Mouse (Mus musculus) stomach, embryonic 14.5 days (tissue): ENCODE data around the gene Srgap1. TPM values are rescaled to one million over a fixed set of nuclear protein-coding genes. Genes with fewer than 3 reads are reported as not detected.

ENCODE experiments used
- ATAC-seq: fragments of 200-750 bp; cut with Nextera tagmentation; 2 replicates; pipeline ENCODE4 v1.8.0; 2017; ENCODE audit warnings: low read depth, moderate TSS enrichment; ENCODE audit not compliant: insufficient number of reproducible peaks, insufficient read depth, low FRiP score
- H3K27ac ChIP-seq: fragments of 300-500 bp; sonication (generic); 2 replicates; pipeline ENCODE4 v1.5.1; 2014; ENCODE audit warnings: mild to moderate bottlenecking, low read length, moderate library complexity, mixed read lengths
- H3K27me3 ChIP-seq: fragments of 300-500 bp; sonication (generic); 2 replicates; pipeline ENCODE4 v1.6.1; 2014; ENCODE audit warnings: low read length, control low read depth, mixed read lengths; ENCODE audit not compliant: control insufficient read depth, insufficient read depth
- H3K36me3 ChIP-seq: fragments of 300-500 bp; sonication (generic); 2 replicates; pipeline ENCODE4 v1.6.1; 2014; ENCODE audit warnings: mild to moderate bottlenecking, control low read depth, low read length, moderate library complexity, mixed read lengths; ENCODE audit not compliant: control insufficient read depth, insufficient read depth
- H3K4me1 ChIP-seq: fragments of 300-500 bp; sonication (generic); 2 replicates; pipeline ENCODE4 v1.6.1; 2014; ENCODE audit warnings: low read length, control low read depth, mixed read lengths; ENCODE audit not compliant: control insufficient read depth, insufficient read depth
- H3K4me2 ChIP-seq: fragments of 300-500 bp; sonication (generic); replicated peaks from 2 replicates; pipeline ENCODE4 v1.6.1; 2014; ENCODE audit warnings: low read depth, low read length, control low read depth
- H3K4me3 ChIP-seq: fragments of 300-500 bp; sonication (generic); 2 replicates; pipeline ENCODE4 v1.5.1; 2014; ENCODE audit warnings: low read depth, low read length, control low read depth
- H3K9ac ChIP-seq: fragments of 300-500 bp; sonication (generic); replicated peaks from 2 replicates; pipeline ENCODE4 v1.6.1; 2014; ENCODE audit warnings: low read depth, mild to moderate bottlenecking, control low read depth, low read length, moderate library complexity, mixed read lengths
- H3K9me3 ChIP-seq: fragments of 300-500 bp; sonication (generic); 2 replicates; pipeline ENCODE4 v1.6.1; 2016; ENCODE audit warnings: low read depth, low read length, control low read depth; ENCODE audit not compliant: control insufficient read depth
- WGBS: fragments of 180-500 bp; shearing (Covaris S2); extraction: QIAGEN DNeasy Blood & Tissue Kit; methylation state at CpG from one replicate; pipeline ENCODE4 v1.1.7; 2014; 5-methylcytosine and 5-hydroxymethylcytosine counted together
- polyA plus RNA-seq: library from polyadenylated mRNA; unstranded; fragments of >200 nt; fragmentation: Nextera tagmentation; extraction: Ambion mirVana; gene quantifications from 2 replicates; pipeline ENCODE4 v1.2.1, GENCODE M21; 2014

Srgap1 gene
- polyA plus RNA-seq, 1 experiment from 2014 or later = 15.6 TPM

DNA sequence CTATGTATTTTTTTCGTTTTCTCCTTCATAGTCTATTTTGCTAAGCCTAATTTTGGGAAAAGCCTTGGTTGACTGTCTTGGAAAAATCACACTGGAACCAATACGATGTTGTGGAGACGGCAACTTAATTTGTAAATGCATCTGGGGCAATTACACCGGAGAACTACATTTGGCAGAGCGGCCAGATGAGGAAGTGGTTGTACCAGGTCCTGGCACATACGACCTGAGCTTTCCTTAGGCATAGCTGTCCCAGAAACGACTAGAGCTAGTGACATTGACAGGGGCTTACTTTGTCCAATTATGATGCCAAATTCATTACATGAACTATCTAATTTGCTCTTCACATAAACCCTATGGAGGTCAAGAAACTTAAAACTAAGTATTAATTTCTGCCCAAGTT lies 226.3 kb downstream of the Srgap1 start:
- Histone ChIP-seq H3K4me1 (no peaks in the 10 kb centered on the region), H3K36me3 (peaks cover 3% of the 10 kb centered on the region; the same call in 1 of the 2 replicates), H3K9ac (no peak overlapping the region), H3K4me2 (no peak overlapping the region), H3K4me3 (no peak overlapping the region), H3K27me3 (no peaks in the 10 kb centered on the region), H3K9me3 (no peaks in the 10 kb centered on the region), H3K27ac (no peak overlapping the region)
- ATAC-seq = no peak
- 85% methylated on average over 7 of the region's 7 CpGs for WGBS

DNA sequence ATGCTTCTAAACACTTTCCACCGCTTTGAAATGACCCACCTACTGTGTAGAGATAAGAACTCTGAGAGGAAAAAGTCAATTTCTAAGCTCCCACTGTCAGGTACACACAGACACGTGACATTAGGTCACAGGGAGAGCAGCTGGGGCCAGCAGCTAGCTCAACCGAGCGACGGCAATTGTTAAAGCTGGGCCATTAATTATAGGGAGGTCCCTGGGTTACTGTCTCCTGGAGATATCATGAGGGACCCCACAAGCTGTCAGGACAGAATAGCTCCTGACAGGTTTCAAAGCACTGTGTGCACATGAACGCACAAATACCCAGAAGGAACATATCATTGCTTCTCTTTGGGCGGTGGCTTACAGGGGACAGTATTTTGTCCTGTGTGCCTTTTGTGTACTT lies 229.1 kb downstream of the Srgap1 start:
- H3K9me3 ChIP-seq = no peaks in the 10 kb centered on the region
- no peak overlapping the region for H3K4me2 ChIP-seq
- no peak overlapping the region for H3K4me3 ChIP-seq
- ATAC-seq = no peak
- H3K4me1 ChIP-seq = no peaks in the 10 kb centered on the region
- H3K27me3 ChIP-seq = no peaks in the 10 kb centered on the region
- H3K36me3 ChIP-seq = peaks cover 3% of the 10 kb centered on the region; the same call in 1 of the 2 replicates
- H3K27ac ChIP-seq = no peak overlapping the region
- no peak overlapping the region for H3K9ac ChIP-seq
- WGBS = 43% methylated on average over 7 of the region's 7 CpGs

DNA sequence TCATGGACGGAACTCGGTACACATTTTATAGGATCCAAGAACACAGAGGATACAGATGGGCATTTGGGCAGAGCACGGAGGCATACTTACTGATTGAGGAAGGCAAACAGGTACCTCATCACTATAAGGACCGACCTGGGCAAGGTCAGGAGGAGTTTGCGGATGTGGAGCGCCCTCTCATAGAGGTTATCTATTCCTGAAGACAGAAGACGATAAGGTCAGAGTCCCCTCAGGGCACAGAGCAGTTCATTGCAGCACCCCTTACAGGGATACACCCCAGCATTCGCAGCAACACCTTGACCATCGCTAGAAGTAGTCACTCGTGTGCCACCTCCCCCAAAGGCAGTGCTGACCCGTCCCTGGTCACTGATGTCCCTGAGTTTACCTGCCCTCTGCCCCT lies 239.3 kb downstream of the Srgap1 start:
- 86% methylated on average over 11 of the region's 11 CpGs for WGBS

DNA sequence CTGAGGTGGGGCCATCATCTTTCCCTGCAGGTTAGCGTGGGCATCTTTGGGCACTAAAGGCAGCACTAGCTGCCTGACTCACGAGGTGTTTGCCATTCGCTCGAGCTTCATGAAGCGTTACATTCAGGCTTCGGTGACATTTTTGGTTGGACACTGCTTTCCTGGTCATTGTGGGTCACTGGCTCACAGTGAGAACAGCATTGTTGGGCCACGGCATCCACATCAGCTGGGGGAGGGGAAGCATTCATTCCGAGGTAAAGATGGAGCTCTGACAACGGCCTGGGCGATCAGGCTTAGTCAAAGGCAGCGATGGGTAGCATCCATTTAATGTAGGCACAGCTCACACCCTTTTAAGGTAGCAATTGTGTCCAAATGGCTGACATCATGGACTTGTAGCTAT lies 240.3 kb downstream of the Srgap1 start:
- no peaks in the 10 kb centered on the region for H3K9me3 ChIP-seq
- H3K27ac ChIP-seq = no peak overlapping the region
- peaks cover 8% of the 10 kb centered on the region; the same call in 1 of the 2 replicates for H3K36me3 ChIP-seq
- no peak overlapping the region for H3K4me3 ChIP-seq
- no peaks in the 10 kb centered on the region for H3K27me3 ChIP-seq
- no peaks in the 10 kb centered on the region for H3K4me1 ChIP-seq
- 93% methylated on average over 11 of the region's 11 CpGs for WGBS
- no peak for ATAC-seq
- H3K9ac ChIP-seq = no peak overlapping the region
- no peak overlapping the region for H3K4me2 ChIP-seq

More for the DNA sequence above, 239.3 kb downstream of the Srgap1 start:
- no peaks in the 10 kb centered on the region for H3K9me3 ChIP-seq
- no peaks in the 10 kb centered on the region for H3K27me3 ChIP-seq
- H3K4me1 ChIP-seq = no peaks in the 10 kb centered on the region
- no peak for ATAC-seq
- no peak overlapping the region for H3K4me3 ChIP-seq
- H3K36me3 ChIP-seq = peaks cover 4% of the 10 kb centered on the region; the same call in 1 of the 2 replicates
- no peak overlapping the region for H3K27ac ChIP-seq
- H3K9ac ChIP-seq = no peak overlapping the region
- H3K4me2 ChIP-seq = no peak overlapping the region

DNA sequence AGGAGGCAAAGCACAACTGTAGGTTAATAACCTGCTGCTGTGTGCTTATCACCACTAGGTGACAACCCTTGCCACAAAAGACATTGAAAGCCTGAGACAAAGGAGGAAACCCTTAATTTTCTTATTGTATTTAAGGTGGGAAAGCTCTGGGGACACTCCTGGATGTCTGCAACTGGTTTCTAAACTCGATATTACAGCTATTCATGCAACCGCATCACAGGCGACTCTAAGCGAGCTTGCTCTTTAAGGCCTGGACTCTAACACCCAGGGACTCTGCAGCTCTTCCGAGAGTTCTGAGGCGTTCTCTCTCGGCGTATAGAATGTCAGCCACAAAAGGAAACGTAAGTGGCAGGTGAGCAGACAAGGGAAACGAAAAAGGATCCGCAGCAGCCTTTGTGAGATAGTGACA lies 241.2 kb downstream of the Srgap1 start:
- H3K9me3 ChIP-seq = no peaks in the 10 kb centered on the region
- peaks cover 9% of the 10 kb centered on the region; the same call in 1 of the 2 replicates for H3K36me3 ChIP-seq
- no peak overlapping the region for H3K27ac ChIP-seq
- no peak overlapping the region for H3K4me2 ChIP-seq
- H3K4me3 ChIP-seq = no peak overlapping the region
- H3K9ac ChIP-seq = no peak overlapping the region
- no peaks in the 10 kb centered on the region for H3K27me3 ChIP-seq
- WGBS = 73% methylated on average over 11 of the region's 11 CpGs
- ATAC-seq = no peak
- H3K4me1 ChIP-seq = no peaks in the 10 kb centered on the region

DNA sequence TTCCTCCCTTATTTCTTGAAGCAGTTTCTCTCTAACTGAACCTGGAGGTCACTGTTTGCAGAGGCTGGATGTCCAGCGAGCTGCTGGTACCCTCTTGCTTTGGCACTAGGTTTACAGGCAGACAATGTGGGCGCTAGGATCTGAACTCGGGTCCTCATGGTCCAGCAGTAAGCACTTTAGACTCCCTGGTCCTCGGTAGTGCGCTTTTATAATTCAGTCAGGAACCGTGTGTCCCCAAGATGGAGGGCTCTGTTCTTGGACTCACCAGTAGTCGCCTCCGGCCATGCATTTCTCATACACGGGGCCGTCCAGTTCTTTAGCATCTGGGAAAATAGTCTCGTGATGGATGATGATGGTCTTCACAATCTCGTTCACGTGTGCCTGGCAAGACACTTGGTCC lies 242.6 kb downstream of the Srgap1 start:
- Histone ChIP-seq H3K4me1 (no peaks in the 10 kb centered on the region), H3K27ac (no peak overlapping the region), H3K4me3 (no peak overlapping the region), H3K27me3 (no peaks in the 10 kb centered on the region), H3K4me2 (no peak overlapping the region), H3K9me3 (no peaks in the 10 kb centered on the region), H3K9ac (no peak overlapping the region), H3K36me3 (peaks cover 12% of the 10 kb centered on the region; the same call in 1 of the 2 replicates)
- 92% methylated on average over 13 of the region's 13 CpGs for WGBS
- no peak for ATAC-seq

DNA sequence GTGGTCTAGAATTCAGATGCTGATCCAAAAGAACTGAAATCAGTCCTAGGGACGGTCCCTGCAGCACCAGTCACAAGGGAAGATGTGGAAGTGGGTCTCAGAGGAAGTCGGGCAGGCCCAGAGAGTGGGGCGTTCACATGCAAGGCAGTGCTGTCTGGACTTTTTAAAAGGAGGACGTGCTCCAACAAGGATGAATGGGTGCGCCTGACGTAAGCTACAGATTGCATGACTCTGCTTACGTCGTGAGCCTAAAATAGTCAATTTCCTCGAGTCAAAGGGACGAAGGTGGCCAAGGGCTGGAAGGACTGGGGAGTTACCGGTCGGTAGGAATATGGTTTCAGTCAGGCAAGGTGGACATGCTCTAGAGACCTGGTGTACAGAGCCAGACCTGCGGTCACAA lies 247.1 kb downstream of the Srgap1 start:
- no peak for ATAC-seq
- Histone ChIP-seq H3K4me3 (no peak overlapping the region), H3K9me3 (no peaks in the 10 kb centered on the region), H3K27me3 (no peaks in the 10 kb centered on the region), H3K4me2 (no peak overlapping the region), H3K27ac (no peak overlapping the region), H3K36me3 (peaks cover 12% of the 10 kb centered on the region; the same call in 1 of the 2 replicates), H3K4me1 (no peaks in the 10 kb centered on the region), H3K9ac (no peak overlapping the region)
- 91% methylated on average over 13 of the region's 13 CpGs for WGBS

DNA sequence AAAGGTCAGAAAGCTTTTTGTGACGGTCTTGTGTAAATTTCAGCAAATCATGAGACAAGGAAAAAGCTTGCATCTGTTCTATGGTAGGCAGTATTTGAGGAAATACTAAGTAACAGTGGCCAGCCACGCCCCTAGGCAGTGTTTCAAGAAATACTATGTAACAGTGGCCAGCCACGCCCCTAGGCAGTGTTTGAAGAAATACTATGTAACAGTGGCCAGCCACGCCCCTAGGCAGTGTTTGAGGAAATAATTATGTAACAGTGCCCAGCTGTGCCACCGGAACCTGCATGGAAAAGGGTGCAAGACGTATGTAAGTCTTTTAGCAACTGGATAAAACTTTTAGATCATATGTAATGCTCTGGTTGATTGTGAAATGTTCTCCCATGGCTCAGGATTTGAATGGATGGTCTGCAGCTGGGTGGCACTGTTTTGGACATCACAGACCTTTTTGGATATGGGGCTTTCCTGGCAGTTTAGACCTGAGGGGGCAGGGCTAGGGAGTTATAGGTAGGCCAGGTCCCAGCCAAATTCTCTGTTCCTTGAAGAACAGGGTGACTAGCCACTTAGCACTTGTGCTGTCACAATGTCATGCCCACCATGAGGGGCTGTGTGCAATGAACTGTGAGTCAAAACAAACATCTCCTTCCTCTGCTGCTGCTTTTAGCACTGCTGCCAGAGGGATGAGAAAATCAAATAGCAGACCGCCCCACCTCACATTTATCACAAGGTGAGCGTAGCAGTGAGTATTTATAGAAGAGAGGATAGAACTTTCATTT lies 250.9 kb downstream of the Srgap1 start:
- Histone ChIP-seq H3K27ac (no peak overlapping the region), H3K9ac (no peak overlapping the region), H3K9me3 (no peaks in the 10 kb centered on the region), H3K4me2 (no peak overlapping the region), H3K4me3 (no peak overlapping the region), H3K27me3 (no peaks in the 10 kb centered on the region), H3K4me1 (no peaks in the 10 kb centered on the region), H3K36me3 (peaks cover 7% of the 10 kb centered on the region; the same call in 1 of the 2 replicates)
- peak; percentile 87; the same call in 1 of the 2 replicates for ATAC-seq
- 67% methylated on average over 8 of the region's 8 CpGs for WGBS
